Mouse (Mus musculus): ENCODE measurements around the gene Tmem54. TPM values are rescaled to one million over a fixed set of nuclear protein-coding genes. Genes with fewer than 3 reads are reported as not detected.

Gene Tmem54
- total RNA-seq, 1 experiment, result 10.0 TPM

DNA sequence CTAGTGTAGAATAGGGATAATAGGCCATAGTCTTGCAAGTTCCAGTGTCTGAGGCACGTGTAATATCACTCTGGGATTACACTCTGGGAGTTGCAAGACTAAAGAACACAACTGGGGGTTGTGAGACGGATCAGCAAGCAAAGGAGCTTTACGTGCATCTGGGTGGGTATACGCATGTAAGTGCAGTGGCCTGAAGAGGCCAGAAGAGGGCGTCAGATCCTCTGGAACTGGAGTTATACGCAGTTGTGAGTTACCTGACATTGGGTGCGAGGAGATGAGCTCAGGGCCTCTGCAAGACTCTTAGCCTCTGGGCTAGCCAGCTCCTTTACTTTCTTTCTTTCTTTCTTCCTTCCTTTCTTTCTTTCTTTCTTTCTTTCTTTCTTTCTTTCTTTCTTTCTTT lies 8.3 kb upstream of the Tmem54 start:
- H3K4me3 ChIP-seq (ENCODE audit: insufficient read depth in 1 of 2, low read depth in 1 of 2, low read length in 2 of 2, poor library complexity in 1 of 2, severe bottlenecking in 1 of 2), result no peak overlapping the region
- H3K27ac ChIP-seq (ENCODE audit: insufficient read depth, low read depth, low read length, poor library complexity, severe bottlenecking), result no peak overlapping the region
- no peak overlapping the region for H3K9ac ChIP-seq (ENCODE audit: insufficient read depth, low read depth, low read length, poor library complexity, severe bottlenecking)
- H3K9me3 ChIP-seq (ENCODE audit: control insufficient read depth, insufficient read depth, low read depth, low read length), result no peaks in the 10 kb centered on the region
- 0 out of 2 replicates have a peak, but pooled peaks have one; percentile 22 for TF ChIP-seq ZC3H11A (IDR thresholded peaks at IDR 0.05; ENCODE audit: borderline replicate concordance, low read depth, low read length)
- no peak for TF ChIP-seq HCFC1 (IDR thresholded peaks at IDR 0.05; ENCODE audit: borderline replicate concordance, insufficient read depth, low read length)
- DNase-seq (ENCODE audit: low read depth, low spot score), result no peak
- no peaks in the 10 kb centered on the region for H3K36me3 ChIP-seq (ENCODE audit: control insufficient read depth, insufficient read depth, low read length, poor library complexity, severe bottlenecking)
- in situ Hi-C loops (cut with MboI; ENCODE audit: low sequenced_read_pairs in 2 of 2, unreplicated experiment in 2 of 2), result no loop called here
- no peaks in the 10 kb centered on the region for H3K4me1 ChIP-seq (ENCODE audit: control insufficient read depth in 2 of 2, insufficient read depth in 2 of 2, low read length in 2 of 2, poor library complexity in 1 of 2)

DNA sequence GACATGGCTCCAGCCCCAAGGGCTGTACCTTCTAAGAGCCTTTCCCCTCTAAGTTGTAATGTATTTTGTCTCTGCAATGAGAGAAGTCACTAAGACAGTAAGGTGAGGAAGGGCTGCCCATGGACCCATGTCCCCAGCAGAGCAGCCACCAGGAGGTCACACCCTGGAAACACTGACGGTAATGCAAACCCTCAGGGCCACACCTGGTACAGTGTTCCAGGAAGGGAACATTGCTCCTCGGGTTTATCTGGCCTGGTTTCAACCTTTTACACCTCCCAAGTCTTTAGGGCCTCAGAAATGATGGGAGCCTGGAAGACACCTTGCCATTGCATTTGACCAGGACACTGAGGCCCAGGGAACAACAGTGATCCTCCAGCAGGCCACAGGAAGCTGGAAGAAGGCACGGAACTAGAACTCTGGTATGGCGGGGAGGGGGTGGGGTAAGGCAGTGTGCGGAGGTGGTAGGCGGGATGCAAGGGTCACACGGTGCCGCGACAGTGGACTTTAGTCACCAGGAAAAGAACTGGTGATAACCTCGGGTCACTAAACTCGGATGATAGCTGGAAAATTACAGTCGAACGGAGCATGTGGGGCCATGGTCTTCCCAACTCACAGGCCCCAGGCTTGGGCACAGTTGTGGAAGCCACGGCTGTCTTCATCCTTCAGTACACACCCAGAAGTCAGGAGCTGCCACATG lies 3.1 kb upstream of the Tmem54 start:
- Histone ChIP-seq H3K27ac (ENCODE audit: insufficient read depth, low read depth, low read length, poor library complexity, severe bottlenecking) (no peak overlapping the region), H3K4me3 (ENCODE audit: insufficient read depth in 1 of 2, low read depth in 1 of 2, low read length in 2 of 2, poor library complexity in 1 of 2, severe bottlenecking in 1 of 2) (no peak overlapping the region), H3K9ac (ENCODE audit: insufficient read depth, low read depth, low read length, poor library complexity, severe bottlenecking) (no peak overlapping the region), H3K4me1 (ENCODE audit: control insufficient read depth in 2 of 2, insufficient read depth in 2 of 2, low read length in 2 of 2, poor library complexity in 1 of 2) (peaks cover 1 to 14% of the 10 kb centered on the region in 2 experiments; a peak in 3 of 4 replicates), H3K9me3 (ENCODE audit: control insufficient read depth, insufficient read depth, low read depth, low read length) (no peaks in the 10 kb centered on the region), H3K36me3 (ENCODE audit: control insufficient read depth, insufficient read depth, low read length, poor library complexity, severe bottlenecking) (no peaks in the 10 kb centered on the region)
- no peak for DNase-seq (ENCODE audit: low read depth, low spot score)
- TF ChIP-seq MAFK (IDR thresholded peaks at IDR 0.05; ENCODE audit: insufficient read depth, low read depth, low read length) (no peak), ZNF384 (IDR thresholded peaks at IDR 0.05; ENCODE audit: low read depth, low read length) (no peak), CHD2 (IDR thresholded peaks at IDR 0.05; ENCODE audit: low read depth, low read length) (no peak), ZC3H11A (IDR thresholded peaks at IDR 0.05; ENCODE audit: borderline replicate concordance, low read depth, low read length) (no peak), HCFC1 (IDR thresholded peaks at IDR 0.05; ENCODE audit: borderline replicate concordance, insufficient read depth, low read length) (no peak)
- in situ Hi-C loops (cut with MboI; ENCODE audit: low sequenced_read_pairs in 2 of 2, unreplicated experiment in 2 of 2), result no loop called here

DNA sequence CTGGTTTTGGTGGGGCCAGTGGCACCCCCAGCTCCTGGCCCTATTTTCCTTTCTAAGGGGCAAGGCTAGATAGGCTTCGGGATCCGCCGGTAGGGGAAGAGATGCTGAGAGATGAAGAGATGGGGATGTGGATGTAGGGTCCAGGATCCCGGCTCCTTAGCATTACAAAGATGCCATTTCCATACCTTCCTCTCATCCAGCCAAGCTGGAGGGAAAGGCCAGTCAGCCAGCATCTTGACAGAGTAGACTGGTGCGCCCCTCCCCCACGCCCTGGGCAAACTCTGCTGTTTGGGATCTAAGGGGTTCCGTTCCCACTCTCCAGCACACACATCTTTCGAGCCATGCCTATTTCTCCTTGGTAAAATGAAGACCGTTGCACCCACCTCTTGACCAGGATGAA lies 725 bp downstream of the Tmem54 start:
- TF ChIP-seq ZC3H11A (IDR thresholded peaks at IDR 0.05; ENCODE audit: borderline replicate concordance, low read depth, low read length), result no peak
- TF ChIP-seq ZNF384 (IDR thresholded peaks at IDR 0.05; ENCODE audit: low read depth, low read length), result no peak
- TF ChIP-seq MAFK (IDR thresholded peaks at IDR 0.05; ENCODE audit: insufficient read depth, low read depth, low read length), result no peak
- TF ChIP-seq CHD2 (IDR thresholded peaks at IDR 0.05; ENCODE audit: low read depth, low read length), result no peak
- no peak for TF ChIP-seq HCFC1 (IDR thresholded peaks at IDR 0.05; ENCODE audit: borderline replicate concordance, insufficient read depth, low read length)
- Histone ChIP-seq H3K4me3 (ENCODE audit: insufficient read depth in 1 of 2, low read depth in 1 of 2, low read length in 2 of 2, poor library complexity in 1 of 2, severe bottlenecking in 1 of 2) (peak overlapping the region; percentile 50 to 63; a peak in 3 of 4 replicates), H3K9me3 (ENCODE audit: control insufficient read depth, insufficient read depth, low read depth, low read length) (no peaks in the 10 kb centered on the region), H3K36me3 (ENCODE audit: control insufficient read depth, insufficient read depth, low read length, poor library complexity, severe bottlenecking) (no peaks in the 10 kb centered on the region), H3K27ac (ENCODE audit: insufficient read depth, low read depth, low read length, poor library complexity, severe bottlenecking) (no peak overlapping the region), H3K9ac (ENCODE audit: insufficient read depth, low read depth, low read length, poor library complexity, severe bottlenecking) (0 out of 2 replicates have a peak overlapping the region, but pooled peaks have one; percentile 54), H3K4me1 (ENCODE audit: control insufficient read depth in 2 of 2, insufficient read depth in 2 of 2, low read length in 2 of 2, poor library complexity in 1 of 2) (peaks cover 1 to 17% of the 10 kb centered on the region in 2 experiments; a peak in 3 of 4 replicates)
- in situ Hi-C loops (cut with MboI; ENCODE audit: low sequenced_read_pairs in 2 of 2, unreplicated experiment in 2 of 2), result no loop called here
- DNase-seq (ENCODE audit: low read depth, low spot score), result no peak

DNA sequence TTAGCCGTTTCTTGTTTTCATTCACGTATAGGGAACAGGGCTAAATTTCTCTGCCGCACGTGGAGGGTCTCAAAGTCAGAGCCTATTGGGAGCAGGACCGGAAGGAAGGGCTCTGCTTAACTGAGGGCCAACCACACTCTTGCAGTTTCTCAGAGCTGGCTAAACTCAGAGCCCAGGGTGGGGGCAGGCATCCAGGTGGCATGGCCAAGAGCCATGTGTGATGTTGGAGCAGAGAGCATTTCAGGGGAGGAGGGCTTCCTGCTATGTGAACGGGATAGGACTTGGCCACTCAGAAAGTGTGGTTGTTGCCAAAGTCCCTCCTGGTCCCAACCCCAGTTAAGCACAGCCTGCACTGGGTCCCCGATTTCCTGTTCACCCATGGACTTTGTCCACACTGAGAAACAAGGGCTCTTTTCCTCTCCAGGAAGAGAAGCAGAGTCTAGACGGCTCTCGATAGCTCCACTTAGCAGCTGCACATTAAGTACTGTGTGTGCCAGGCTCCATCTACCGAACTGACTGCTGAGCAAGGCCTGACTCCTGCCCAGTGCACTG lies 2.1 kb downstream of the Tmem54 start:
- DNase-seq (ENCODE audit: low read depth, low spot score), result no peak
- no peak overlapping the region for H3K9ac ChIP-seq (ENCODE audit: insufficient read depth, low read depth, low read length, poor library complexity, severe bottlenecking)

More for the DNA sequence above, 2.1 kb downstream of the Tmem54 start:
- H3K4me3 ChIP-seq (ENCODE audit: insufficient read depth in 1 of 2, low read depth in 1 of 2, low read length in 2 of 2, poor library complexity in 1 of 2, severe bottlenecking in 1 of 2), result no peak overlapping the region
- no peak overlapping the region; the same call in 1 of the 2 replicates for H3K27ac ChIP-seq (ENCODE audit: insufficient read depth, low read depth, low read length, poor library complexity, severe bottlenecking)
- in situ Hi-C loops (cut with MboI; ENCODE audit: low sequenced_read_pairs in 2 of 2, unreplicated experiment in 2 of 2), result no loop called here
- H3K4me1 ChIP-seq (ENCODE audit: control insufficient read depth in 2 of 2, insufficient read depth in 2 of 2, low read length in 2 of 2, poor library complexity in 1 of 2), result peaks cover 1 to 16% of the 10 kb centered on the region in 2 experiments; a peak in 3 of 4 replicates
- H3K9me3 ChIP-seq (ENCODE audit: control insufficient read depth, insufficient read depth, low read depth, low read length), result no peaks in the 10 kb centered on the region
- TF ChIP-seq MAFK (IDR thresholded peaks at IDR 0.05; ENCODE audit: insufficient read depth, low read depth, low read length) (no peak), ZNF384 (IDR thresholded peaks at IDR 0.05; ENCODE audit: low read depth, low read length) (no peak), CHD2 (IDR thresholded peaks at IDR 0.05; ENCODE audit: low read depth, low read length) (no peak), ZC3H11A (IDR thresholded peaks at IDR 0.05; ENCODE audit: borderline replicate concordance, low read depth, low read length) (no peak), HCFC1 (IDR thresholded peaks at IDR 0.05; ENCODE audit: borderline replicate concordance, insufficient read depth, low read length) (no peak)
- H3K36me3 ChIP-seq (ENCODE audit: control insufficient read depth, insufficient read depth, low read length, poor library complexity, severe bottlenecking), result no peaks in the 10 kb centered on the region
